Mouse (Mus musculus): ENCODE measurements at regions not wholly inside any gene's neighbourhood (a gene's known extent, or its start where the extent isn't known, plus 50 kb on each side); places are given as distances from the start of the nearest gene placed in this dataset.
"Not testable (repeated sequence)": the region's sequence is repeated elsewhere in the genome, so short reads cannot be mapped to it uniquely, and the experiment has no call there.

GRCm38 (mm10) chr19:49115484-49115883 is 909.7 kb downstream of the Sorcs3 start:
- no peak for DNase-seq (ENCODE audit: low spot score in 2 of 2)

DNA sequence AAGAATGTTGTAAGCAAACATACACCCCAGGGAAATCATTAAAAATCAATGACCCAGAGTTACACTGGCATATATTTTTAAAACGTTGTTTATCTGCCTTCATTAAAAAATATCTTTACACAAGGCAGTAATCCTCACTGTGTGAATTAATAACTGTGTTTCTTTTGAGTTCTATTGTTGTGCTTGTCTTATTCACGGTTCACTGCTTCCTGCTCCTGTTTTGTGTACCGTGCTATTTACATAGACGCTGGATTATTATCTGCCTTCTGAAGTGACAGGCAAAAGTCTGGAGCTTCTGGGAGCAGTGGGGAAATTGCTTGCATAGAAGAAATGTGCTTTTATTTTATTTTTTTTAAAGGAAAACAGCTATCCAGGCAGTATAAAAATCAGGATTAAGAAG is 925.8 kb downstream of the Sorcs3 start:
- DNase-seq (ENCODE audit: low spot score in 2 of 2): no peak

GRCm38 (mm10) chr19:49172078-49172477 is 966.3 kb downstream of the Sorcs3 start:
- DNase-seq (ENCODE audit: low spot score in 2 of 2): no peak

DNA sequence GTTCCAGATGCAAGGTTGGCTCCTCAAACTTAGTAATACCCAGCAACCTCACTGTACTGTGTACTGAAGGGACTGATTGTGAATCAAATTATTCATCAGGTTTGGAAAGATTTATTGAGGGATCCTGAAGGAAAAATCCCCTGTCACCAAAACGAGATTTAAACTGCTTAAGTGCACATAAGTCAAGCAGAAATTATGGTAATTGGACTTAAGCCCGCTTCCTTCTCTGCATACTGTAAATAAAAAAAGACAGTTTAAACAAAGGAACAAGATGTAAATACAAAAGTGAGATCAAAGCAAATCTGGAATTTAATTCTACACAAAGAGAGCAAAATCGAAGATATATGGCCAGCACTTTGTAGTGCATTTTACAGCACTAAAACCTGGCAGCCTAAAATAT is 1002.1 kb downstream of the Sorcs3 start:
- DNase-seq (ENCODE audit: low spot score in 2 of 2): no peak

- no peak for DNase-seq (ENCODE audit: low spot score in 2 of 2)
Measured at GRCm38 (mm10) chr19:49242601-49243000, 1036.8 kb downstream of the Sorcs3 start.

GRCm38 (mm10) chr19:49245114-49245714 is 1039.4 kb downstream of the Sorcs3 start:
- no peak for DNase-seq (ENCODE audit: low spot score in 2 of 2)

- DNase-seq (ENCODE audit: low spot score in 2 of 2): no peak
Measured at GRCm38 (mm10) chr19:49264616-49265015, 1058.8 kb downstream of the Sorcs3 start.

- DNase-seq (ENCODE audit: low spot score in 2 of 2): no peak
Measured at GRCm38 (mm10) chr19:49267864-49268480, 1062.1 kb downstream of the Sorcs3 start.

DNA sequence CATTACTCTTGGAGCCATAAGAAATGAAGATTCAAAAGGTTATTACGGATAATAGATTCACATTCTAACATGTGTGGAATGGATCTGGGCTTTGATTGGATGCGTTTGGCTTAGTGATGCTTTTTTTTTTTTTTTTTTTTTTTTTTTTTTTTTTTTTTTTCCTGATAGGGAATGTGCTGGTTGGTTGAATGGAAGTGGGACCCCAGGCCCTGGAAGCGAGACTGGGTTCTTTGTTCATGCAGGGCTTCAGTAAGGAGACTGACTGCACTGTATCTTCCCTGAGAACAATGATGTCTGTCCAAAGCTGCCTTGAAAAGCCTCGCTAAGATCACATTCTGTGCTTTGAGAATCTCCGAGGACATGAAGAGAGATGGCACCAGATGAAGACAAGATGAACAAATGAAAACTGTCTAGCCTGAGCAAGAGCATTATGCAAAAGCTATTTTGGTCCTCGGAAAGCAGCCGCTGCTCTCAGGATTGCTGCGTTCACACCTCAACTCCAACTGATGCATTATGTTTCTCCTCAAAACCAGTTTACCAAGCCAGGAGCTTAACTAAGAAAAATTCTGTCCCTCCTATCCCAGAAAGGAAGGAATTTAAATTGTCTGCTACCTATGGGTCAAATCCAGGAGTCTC is 1076.9 kb downstream of the Sorcs3 start:
- DNase-seq (ENCODE audit: low spot score in 2 of 2): no peak

- no peak for DNase-seq (ENCODE audit: low spot score in 2 of 2)
Measured at GRCm38 (mm10) chr19:49294980-49295379, 1089.2 kb downstream of the Sorcs3 start.

- no peak for DNase-seq (ENCODE audit: low spot score in 2 of 2)
Measured at GRCm38 (mm10) chr19:49299351-49300271, 1093.8 kb downstream of the Sorcs3 start.

- DNase-seq (ENCODE audit: low spot score in 2 of 2): no peak
Measured at GRCm38 (mm10) chr19:49301364-49302091, 1095.7 kb downstream of the Sorcs3 start.

DNA sequence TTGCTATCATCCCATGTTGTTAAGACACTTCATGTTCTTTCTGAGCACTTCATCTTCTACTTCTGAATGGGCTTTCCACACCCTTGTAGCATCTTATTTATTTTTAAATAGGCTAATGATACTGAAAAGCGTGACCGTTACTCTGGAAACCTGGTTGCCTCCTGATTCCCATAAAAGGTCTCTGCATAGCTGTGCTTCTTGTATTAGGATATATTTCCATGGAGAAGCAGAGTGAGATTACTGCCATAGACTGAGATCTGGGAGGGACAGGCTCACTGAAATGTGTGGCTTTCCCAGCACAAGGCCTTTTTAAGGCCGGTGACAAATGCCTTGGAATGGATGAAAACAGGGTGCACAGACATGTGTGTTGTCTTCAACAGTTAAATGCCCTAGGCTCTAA is 1100.0 kb downstream of the Sorcs3 start:
- DNase-seq (ENCODE audit: low spot score in 2 of 2): no peak

GRCm38 (mm10) chr19:49314229-49314628 is 1108.4 kb downstream of the Sorcs3 start:
- no peak for DNase-seq (ENCODE audit: low spot score in 2 of 2)

GRCm38 (mm10) chr19:49359642-49360041 is 1153.8 kb downstream of the Sorcs3 start:
- DNase-seq (ENCODE audit: low spot score in 2 of 2): no peak

- DNase-seq (ENCODE audit: low spot score in 2 of 2): no peak
Measured at GRCm38 (mm10) chr19:49360715-49361114, 1154.9 kb downstream of the Sorcs3 start.

DNA sequence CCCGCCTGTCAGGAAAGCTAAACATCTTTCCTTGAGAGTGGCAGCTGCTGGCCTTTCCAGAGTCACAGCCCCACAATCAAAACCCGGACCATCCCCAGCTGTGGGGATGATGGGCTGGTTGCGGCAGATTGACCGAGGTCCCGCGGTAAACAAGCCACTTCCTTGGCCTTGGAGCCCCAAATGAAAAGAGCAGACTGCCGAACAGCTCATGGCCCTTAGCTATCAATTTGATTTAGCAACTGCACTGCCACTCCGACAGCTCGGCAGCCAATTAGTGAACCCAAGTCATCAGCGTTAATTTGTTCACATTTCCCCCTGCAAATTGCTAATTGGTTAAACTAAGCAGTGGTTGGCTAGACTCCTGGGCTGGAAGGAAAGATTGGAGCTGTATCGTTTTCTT is 1155.3 kb downstream of the Sorcs3 start:
- not testable (repeated sequence) for DNase-seq (ENCODE audit: low spot score in 2 of 2)

DNA sequence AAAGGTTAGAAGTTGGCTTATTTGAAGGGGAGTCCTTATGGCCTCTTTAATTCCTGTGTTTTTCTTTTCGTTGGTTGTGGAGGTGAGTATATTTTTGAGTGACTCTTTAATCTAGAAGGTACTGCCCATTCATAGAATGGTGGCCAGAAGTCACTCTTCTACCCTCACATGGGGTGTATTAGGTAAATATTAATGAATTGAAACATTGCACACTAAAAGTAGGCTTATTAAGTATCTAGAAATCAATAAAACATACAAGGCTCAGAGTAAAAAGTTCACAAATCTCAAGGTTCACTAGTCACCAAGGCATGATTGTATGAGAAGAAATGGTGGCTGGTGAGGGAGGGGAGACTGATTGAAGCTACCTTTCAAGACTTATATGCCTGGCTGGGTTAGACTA is 1167.1 kb downstream of the Sorcs3 start:
- no peak for DNase-seq (ENCODE audit: low spot score in 2 of 2)

DNA sequence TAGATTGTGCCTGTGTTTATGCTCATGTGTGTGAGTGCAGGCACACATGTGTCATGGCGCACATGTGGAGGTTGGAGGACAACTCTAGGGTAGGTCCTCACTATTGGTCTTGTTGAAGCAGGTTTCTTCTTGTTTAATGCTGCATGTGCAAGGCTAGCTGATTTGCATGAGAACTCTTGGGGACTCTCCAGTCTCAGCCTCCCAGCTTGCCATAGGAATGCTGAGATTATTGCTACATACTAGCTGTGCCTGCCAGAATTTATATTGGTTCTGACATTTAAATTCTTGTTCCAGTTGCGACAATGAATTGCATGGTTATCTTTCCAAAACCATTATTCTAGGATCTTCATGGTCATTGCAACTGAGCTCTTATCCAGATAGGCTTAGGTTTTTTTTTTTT is 1168.5 kb downstream of the Sorcs3 start:
- DNase-seq (ENCODE audit: low spot score in 2 of 2): no peak

- no peak for DNase-seq (ENCODE audit: low spot score in 2 of 2)
Measured at GRCm38 (mm10) chr19:49374926-49375325, 1169.1 kb downstream of the Sorcs3 start.

Measured in urinary bladder, adult 18-20 months (tissue).